In the genomic region with DNA sequence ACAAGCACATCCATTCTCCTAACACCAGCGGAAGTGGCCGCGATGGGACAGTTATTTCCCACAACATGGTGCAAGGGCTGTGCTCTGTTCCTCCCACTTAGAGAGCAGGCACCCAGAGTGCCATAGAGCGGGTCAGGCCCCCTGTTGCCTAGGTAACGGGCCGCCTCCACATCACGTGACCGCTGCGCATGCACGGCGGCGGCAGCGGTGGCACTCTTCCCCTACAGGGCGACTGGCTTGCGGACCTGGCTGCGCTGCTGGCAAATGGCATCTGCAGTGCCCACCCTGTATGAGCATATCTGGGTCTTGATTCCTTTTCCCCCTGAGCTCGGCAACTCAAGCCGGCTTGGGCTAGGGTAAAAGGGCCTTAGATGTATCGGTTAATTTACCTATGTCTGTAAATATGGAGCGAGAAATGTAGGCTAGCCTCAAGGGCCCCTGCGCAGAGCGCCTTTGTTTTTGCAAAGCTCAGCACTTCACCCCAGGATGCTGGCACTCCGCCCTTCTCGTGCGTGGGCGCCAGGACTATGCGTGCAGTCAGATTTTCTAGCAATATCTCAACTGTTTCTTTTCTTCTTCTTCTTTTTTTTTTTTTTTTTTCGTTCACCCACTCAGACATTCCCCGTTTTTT, we compare ENCODE assay signal across 8 mouse cellular contexts. TPM values are rescaled to one million over a fixed set of nuclear protein-coding genes. Genes with fewer than 3 reads are reported as not detected.
DNase-seq lines count a peak whose midpoint lies in the region; ATAC-seq and TF ChIP-seq lines count a peak whose summit lies in the region.

No protein-coding gene starts in this region.

- H3K27me3 ChIP-seq in CH12.LX (replicated peaks) = no peaks in the 10 kb centered on the region
- no peaks in the 10 kb centered on the region for H3K27me3 ChIP-seq in forebrain, embryonic 11.5 days (ENCODE audit: control insufficient read depth, insufficient read depth, low read length)
- no peaks in the 10 kb centered on the region for H3K27me3 ChIP-seq in heart, embryonic 16.5 days (ENCODE audit: control insufficient read depth, insufficient read depth, low read length)
- H3K27me3 ChIP-seq in liver, embryonic 14.5 days (ENCODE audit: control insufficient read depth, insufficient read depth, low read length) = no peaks in the 10 kb centered on the region
- H3K27me3 ChIP-seq in stomach, embryonic 15.5 days (replicated peaks) = no peaks in the 10 kb centered on the region

- dilution Hi-C loops in CH12.LX (cut with MboI; ENCODE audit: extremely low pct_ligation_motif_present, extremely low pct_unique_long_range_greater_than_20kb, low sequenced_read_pairs) = no loop called here

- H3K9me3 ChIP-seq in CH12.LX (replicated peaks; ENCODE audit: low read length) = no peaks in the 10 kb centered on the region
- H3K9me3 ChIP-seq in forebrain, embryonic 11.5 days (ENCODE audit: control insufficient read depth, low read length) = no peaks in the 10 kb centered on the region
- H3K9me3 ChIP-seq in heart, embryonic 16.5 days (replicated peaks; ENCODE audit: control insufficient read depth, low read length) = no peaks in the 10 kb centered on the region
- H3K9me3 ChIP-seq in liver, embryonic 14.5 days (ENCODE audit: control insufficient read depth, low read length) = no peaks in the 10 kb centered on the region
- H3K9me3 ChIP-seq in stomach, embryonic 15.5 days = no peaks in the 10 kb centered on the region

- H3K9ac ChIP-seq in CH12.LX (ENCODE audit: insufficient read depth, low read depth) = no peak overlapping the region
- peak overlapping the region; percentile 69 for H3K9ac ChIP-seq in forebrain, embryonic 11.5 days (ENCODE audit: low read length)
- H3K9ac ChIP-seq in heart, embryonic 16.5 days (ENCODE audit: low read length) = peak overlapping the region; percentile 73
- H3K9ac ChIP-seq in liver, embryonic 14.5 days (replicated peaks) = peak overlapping the region; percentile 19
- no peak overlapping the region for H3K9ac ChIP-seq in stomach, embryonic 15.5 days

- peaks cover 11 to 73% of the 10 kb centered on the region in 2 experiments for H3K4me1 ChIP-seq in CH12.LX (ENCODE audit: control insufficient read depth in 1 of 2, insufficient read depth in 2 of 2)
- peaks cover 6% of the 10 kb centered on the region; the same call in 1 of the 2 replicates for H3K4me1 ChIP-seq in forebrain, embryonic 11.5 days (replicated peaks; ENCODE audit: control insufficient read depth, insufficient read depth, low read length)
- H3K4me1 ChIP-seq in heart, embryonic 16.5 days (ENCODE audit: control insufficient read depth, insufficient read depth, low read length) = peaks cover 41% of the 10 kb centered on the region
- H3K4me1 ChIP-seq in liver, embryonic 14.5 days (replicated peaks; ENCODE audit: control insufficient read depth in 2 of 2, insufficient read depth in 2 of 2, low read length in 1 of 2) = peaks cover 3 to 27% of the 10 kb centered on the region in 2 experiments
- peaks cover 38% of the 10 kb centered on the region for H3K4me1 ChIP-seq in stomach, embryonic 15.5 days

- peak overlapping the region in 2 of 3 experiments; percentile 12 to 25 for H3K4me3 ChIP-seq in CH12.LX (replicated peaks in 1 of 3; ENCODE audit: low read depth in 2 of 3, low read length in 2 of 3, poor library complexity in 1 of 3)
- H3K4me3 ChIP-seq in forebrain, embryonic 11.5 days (ENCODE audit: low read depth, low read length) = peak overlapping the region; percentile 40
- peak overlapping the region; percentile 58 for H3K4me3 ChIP-seq in heart, embryonic 16.5 days (ENCODE audit: low read length)
- peak overlapping the region; percentile 44 to 46 for H3K4me3 ChIP-seq in liver, embryonic 14.5 days (ENCODE audit: insufficient read depth in 1 of 2, low read depth in 2 of 2, low read length in 2 of 2)
- H3K4me3 ChIP-seq in stomach, embryonic 15.5 days (replicated peaks) = peak overlapping the region; percentile 46

- in situ Hi-C loops in CH12.LX (cut with MboI; ENCODE audit: low pct_ligation_motif_present, low pct_unique_long_range_greater_than_20kb, low sequenced_read_pairs) = no loop called here

- peak; percentile 69 for DNase-seq in CH12.LX (ENCODE audit: extremely low read depth)
- DNase-seq in c-Kit-positive CD71-positive TER-119-negative erythroid progenitor cells, embryonic 14.5 days (ENCODE audit: low read depth) = peak; percentile 93
- DNase-seq in forebrain, embryonic 11.5 days (ENCODE audit: low spot score) = peak; percentile 97
- peak; percentile 93 to 97 for DNase-seq in kidney, postnatal 25 days
- peak; percentile 79 to 82 (median 80) for DNase-seq in liver, embryonic 14.5 days (ENCODE audit: low read depth in 3 of 3, low spot score in 3 of 3)
- DNase-seq in neural tube, embryonic 10.5 days (ENCODE audit: extremely low spot score, low spot score) = peak; percentile 96

- no peak for TF ChIP-seq EP300 in CH12.LX (IDR thresholded peaks at IDR 0.05; ENCODE audit: low read length)
- TF ChIP-seq EP300 in liver, embryonic 14.5 days (IDR thresholded peaks at IDR 0.05; ENCODE audit: low read depth) = no peak

- H3K4me2 ChIP-seq in CH12.LX (ENCODE audit: insufficient read depth, low read depth, poor library complexity, severe bottlenecking) = peak overlapping the region; percentile 27; the same call in 1 of the 2 replicates
- peak overlapping the region; percentile 76 for H3K4me2 ChIP-seq in forebrain, embryonic 11.5 days (ENCODE audit: low read depth, low read length, severe bottlenecking)
- peak overlapping the region; percentile 86 for H3K4me2 ChIP-seq in heart, embryonic 16.5 days (ENCODE audit: low read depth, low read length)
- H3K4me2 ChIP-seq in liver, embryonic 14.5 days (ENCODE audit: low read depth) = peak overlapping the region; percentile 76
- peak overlapping the region; percentile 83 for H3K4me2 ChIP-seq in stomach, embryonic 15.5 days

- no peaks in the 10 kb centered on the region for H3K79me2 ChIP-seq in CH12.LX (replicated peaks; ENCODE audit: control insufficient read depth, extremely low read depth, insufficient read depth, poor library complexity, severe bottlenecking)

- H3K27ac ChIP-seq in CH12.LX (ENCODE audit: insufficient read depth, low read depth) = no peak overlapping the region
- peak overlapping the region; percentile 68; the same call in 1 of the 2 replicates for H3K27ac ChIP-seq in forebrain, embryonic 11.5 days (ENCODE audit: low read depth, low read length)
- H3K27ac ChIP-seq in heart, embryonic 16.5 days (ENCODE audit: low read length) = peak overlapping the region; percentile 80
- H3K27ac ChIP-seq in liver, embryonic 14.5 days = no peak overlapping the region
- H3K27ac ChIP-seq in stomach, embryonic 15.5 days = peak overlapping the region; percentile 83

- H3K36me3 ChIP-seq in CH12.LX (replicated peaks in 1 of 2; ENCODE audit: control insufficient read depth in 1 of 2, insufficient read depth in 1 of 2, low read length in 1 of 2) = peaks cover under 1 to 40% of the 10 kb centered on the region in 2 experiments
- no peaks in the 10 kb centered on the region for H3K36me3 ChIP-seq in forebrain, embryonic 11.5 days (ENCODE audit: control insufficient read depth, insufficient read depth, low read length)
- H3K36me3 ChIP-seq in heart, embryonic 16.5 days (ENCODE audit: control insufficient read depth, insufficient read depth) = 0 out of 2 replicates have a peak, but pooled peaks cover 3% of the 10 kb centered on the region
- H3K36me3 ChIP-seq in liver, embryonic 14.5 days (replicated peaks; ENCODE audit: control insufficient read depth, insufficient read depth, low read depth) = no peaks in the 10 kb centered on the region
- no peaks in the 10 kb centered on the region for H3K36me3 ChIP-seq in stomach, embryonic 15.5 days

- 2% methylated on average over 29 of the region's 29 CpGs for WGBS in forebrain, embryonic 11.5 days
- 2% methylated on average over 29 of the region's 29 CpGs for WGBS in heart, embryonic 16.5 days
- 3% methylated on average over 29 of the region's 29 CpGs for whole genome bisulfite sequencing in liver, embryonic 14.5 days (ENCODE audit: insufficient replicate concordance)
- WGBS in stomach, embryonic 15.5 days = 1% methylated on average over 29 of the region's 29 CpGs

- TF ChIP-seq CTCF in CH12.LX (conservative IDR thresholded peaks at IDR 0.05 in 1 of 2, IDR thresholded peaks at IDR 0.05 in 1 of 2; ENCODE audit: low read depth in 2 of 2, low read length in 2 of 2) = no peak
- TF ChIP-seq CTCF in liver, embryonic 14.5 days (IDR thresholded peaks at IDR 0.05; ENCODE audit: low read depth) = peak; percentile 58

- peak; percentile 97 for ATAC-seq in forebrain, embryonic 11.5 days (replicated peaks; ENCODE audit: low FRiP score)
- ATAC-seq in heart, embryonic 16.5 days (replicated peaks; ENCODE audit: extremely low read depth, insufficient read depth, low FRiP score) = peak; percentile 85
- ATAC-seq in liver, embryonic 14.5 days (ENCODE audit: insufficient read depth) = peak; percentile 93
- ATAC-seq in stomach, embryonic 15.5 days (ENCODE audit: insufficient read depth, low FRiP score, low read depth) = peak; percentile 90

- no peak for TF ChIP-seq RAD21 in CH12.LX (IDR thresholded peaks at IDR 0.05; ENCODE audit: low read depth, low read length)

- TF ChIP-seq POLR2A in CH12.LX (IDR thresholded peaks at IDR 0.05; ENCODE audit: low read depth, low read length) = peak; percentile 31; the same call in 1 of the 2 replicates

TF ChIP-seq in CH12.LX, 34 proteins besides CTCF, POLR2A, EP300 and RAD21 (continues in another document):
- TF ChIP-seq GABPA (IDR thresholded peaks at IDR 0.05; ENCODE audit: insufficient replicate concordance, low read depth, low read length) (no peak), MEF2A (IDR thresholded peaks at IDR 0.05; ENCODE audit: borderline replicate concordance, low read depth, low read length) (no peak), E2F4 (IDR thresholded peaks at IDR 0.05; ENCODE audit: insufficient replicate concordance, low read depth, low read length) (no peak), MAFK (IDR thresholded peaks at IDR 0.05; ENCODE audit: insufficient replicate concordance, low read length) (peak; percentile 90), MXI1 (IDR thresholded peaks at IDR 0.05; ENCODE audit: low read depth, low read length) (peak; percentile 72), NELFE (IDR thresholded peaks at IDR 0.05; ENCODE audit: low read depth, low read length) (no peak), NRF1 (IDR thresholded peaks at IDR 0.05; ENCODE audit: low read depth, low read length) (peak; percentile 86), USF1 (IDR thresholded peaks at IDR 0.05; ENCODE audit: low read depth, low read length) (peak; percentile 94), ZKSCAN1 (IDR thresholded peaks at IDR 0.05; ENCODE audit: borderline replicate concordance, low read depth, low read length) (no peak)

RNA-seq across cellular contexts. Expression of gene Itpkb, which starts 35.0 kb away (rescaled TPM):
- total RNA-seq in CH12.LX (2012; rRNA removed) (8.4 and 10.6 TPM in 2 replicates), CH12.LX (2014; rRNA removed) (3.9 and 4.2 TPM in 2 replicates)
- polyA plus RNA-seq in CH12.LX (2012; ENCODE audit: insufficient read length, low read depth) = 13.5 and 14.4 TPM in 2 replicates
- polyA plus RNA-seq in forebrain, embryonic 11.5 days (2014; fragmentation: Nextera tagmentation; extraction: Ambion mirVana) = 3.0 and 3.2 TPM in 2 replicates
- polyA plus RNA-seq in heart, embryonic 16.5 days (2015; fragmentation: Nextera tagmentation; extraction: Ambion mirVana) = 7.3 and 8.7 TPM in 2 replicates
- polyA plus RNA-seq in liver, embryonic 14.5 days (2012; rRNA removed) = 1.1 and 1.3 TPM in 2 replicates
- 0.52 and 0.88 TPM in 2 replicates for polyA plus RNA-seq in liver, embryonic 14.5 days (2014; fragmentation: Nextera tagmentation; extraction: Ambion mirVana)
- polyA plus RNA-seq in stomach, embryonic 15.5 days (2015; fragmentation: Nextera tagmentation; extraction: Ambion mirVana) = 8.9 and 9.4 TPM in 2 replicates

Comparison
In these comparisons a context has a peak if more than half of its experiments do, and no peak if none do; other contexts are left out.
1. H3K27ac ChIP-seq: peak in forebrain, embryonic 11.5 days (single experiment), heart, embryonic 16.5 days (single experiment) and stomach, embryonic 15.5 days (single experiment); none in CH12.LX (single experiment) and liver, embryonic 14.5 days (single experiment).
2. H3K4me2 ChIP-seq: peak in every context shown above with its lines; median percentile 86 in heart, embryonic 16.5 days; 83 in stomach, embryonic 15.5 days; 76 in forebrain, embryonic 11.5 days; 76 in liver, embryonic 14.5 days; 27 in CH12.LX.
3. H3K9ac ChIP-seq: peak in forebrain, embryonic 11.5 days (single experiment), heart, embryonic 16.5 days (single experiment) and liver, embryonic 14.5 days (single experiment); none in CH12.LX (single experiment) and stomach, embryonic 15.5 days (single experiment).
4. Peak in every context shown above with its lines, with median percentiles within 50 percentile points of each other: DNase-seq, H3K4me3 ChIP-seq and ATAC-seq.